Mouse (Mus musculus) heart, embryonic 16.5 days (tissue): ENCODE data around the gene Pttg1. TPM values are rescaled to one million over a fixed set of nuclear protein-coding genes. Genes with fewer than 3 reads are reported as not detected.

Experiments
- ATAC-seq: fragments of 200-750 bp; cut with Nextera tagmentation; replicated peaks from 2 replicates; pipeline ENCODE4 v1.8.0; 2017; ENCODE audit warnings: moderate number of reproducible peaks; ENCODE audit not compliant: insufficient read depth, low FRiP score; ENCODE audit errors: extremely low read depth
- H3K27ac ChIP-seq: fragments of 300-500 bp; sonication (generic); 2 replicates; pipeline ENCODE4 v1.5.1; 2014; ENCODE audit warnings: mild to moderate bottlenecking, low read length, control low read depth, moderate library complexity
- H3K27me3 ChIP-seq: fragments of 300-500 bp; sonication (generic); 2 replicates; pipeline ENCODE4 v1.6.1; 2014; ENCODE audit warnings: low read length, mixed read lengths; ENCODE audit not compliant: control insufficient read depth, insufficient read depth
- H3K36me3 ChIP-seq: fragments of 300-500 bp; sonication (generic); 2 replicates; pipeline ENCODE4 v1.6.1; 2014; ENCODE audit not compliant: control insufficient read depth, insufficient read depth
- H3K4me1 ChIP-seq: fragments of 300-500 bp; sonication (generic); 2 replicates; pipeline ENCODE4 v1.6.1; 2014; ENCODE audit warnings: low read length, mixed read lengths; ENCODE audit not compliant: control insufficient read depth, insufficient read depth
- H3K4me2 ChIP-seq: fragments of 300-500 bp; sonication (generic); 2 replicates; pipeline ENCODE4 v1.6.1; 2014; ENCODE audit warnings: low read depth, mild to moderate bottlenecking, control low read depth, low read length
- H3K4me3 ChIP-seq: fragments of 300-500 bp; sonication (generic); 2 replicates; pipeline ENCODE4 v1.5.1; 2014; ENCODE audit warnings: mild to moderate bottlenecking, control low read depth, low read length
- H3K9ac ChIP-seq: fragments of 300-500 bp; sonication (generic); 2 replicates; pipeline ENCODE4 v1.6.1; 2014; ENCODE audit warnings: low read length, control low read depth
- H3K9me3 ChIP-seq: fragments of 300-500 bp; sonication (generic); replicated peaks from 2 replicates; pipeline ENCODE4 v1.6.1; 2016; ENCODE audit warnings: low read length; ENCODE audit not compliant: control insufficient read depth
- WGBS: fragments of 180-500 bp; shearing (Covaris S2); extraction: QIAGEN DNeasy Blood & Tissue Kit; methylation state at CpG from one replicate; pipeline ENCODE4 v1.1.7; 2014; 5-methylcytosine and 5-hydroxymethylcytosine counted together
- polyA plus RNA-seq: library from polyadenylated mRNA; unstranded; fragments of >200 nt; fragmentation: Nextera tagmentation; extraction: Ambion mirVana; gene quantifications from 2 replicates; pipeline ENCODE4 v1.2.1, GENCODE M21; 2015

Gene Pttg1
- polyA plus RNA-seq, 1 experiment from 2014 or later = 121 TPM

DNA sequence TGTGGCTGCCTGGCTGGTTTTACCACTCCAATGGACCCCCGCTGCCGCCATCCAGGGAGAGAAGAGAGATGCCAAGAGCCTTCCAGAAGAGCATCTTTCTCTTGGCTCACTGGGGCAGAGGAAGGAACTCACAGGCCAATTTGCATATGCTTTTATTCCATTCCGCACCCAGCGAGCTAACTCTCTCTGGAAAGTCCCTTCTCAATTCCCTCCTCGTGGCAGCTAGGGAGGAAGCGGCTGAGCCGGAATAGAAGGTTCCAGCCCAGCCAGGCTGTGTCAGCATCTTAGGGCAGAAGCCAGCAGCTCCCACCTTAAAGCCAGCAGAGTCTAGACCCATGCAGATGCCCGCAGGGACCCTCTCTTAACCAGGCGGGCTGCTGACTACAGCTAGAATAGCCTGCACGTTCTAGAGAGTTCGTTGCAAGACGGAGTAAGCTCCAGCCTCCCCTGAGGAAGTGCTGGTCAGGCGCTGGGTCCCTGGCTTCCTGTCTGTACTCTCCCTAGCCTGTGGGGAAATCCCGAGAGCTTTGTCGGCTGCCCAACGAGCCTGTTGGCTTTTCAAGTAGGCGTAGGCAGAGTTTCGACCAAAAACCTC lies 40.9 kb downstream of the Pttg1 start:
- peak overlapping the region; percentile 54 for H3K4me3 ChIP-seq
- no peaks in the 10 kb centered on the region for H3K9me3 ChIP-seq
- no peaks in the 10 kb centered on the region for H3K36me3 ChIP-seq
- WGBS = under 1% methylated on average over 18 of the region's 18 CpGs
- ATAC-seq = peak; percentile 78
- H3K4me1 ChIP-seq = peaks cover 8% of the 10 kb centered on the region; the same call in 1 of the 2 replicates
- peak overlapping the region; percentile 72 for H3K9ac ChIP-seq
- no peaks in the 10 kb centered on the region for H3K27me3 ChIP-seq
- peak overlapping the region; percentile 81 for H3K27ac ChIP-seq
- H3K4me2 ChIP-seq = peak overlapping the region; percentile 86

DNA sequence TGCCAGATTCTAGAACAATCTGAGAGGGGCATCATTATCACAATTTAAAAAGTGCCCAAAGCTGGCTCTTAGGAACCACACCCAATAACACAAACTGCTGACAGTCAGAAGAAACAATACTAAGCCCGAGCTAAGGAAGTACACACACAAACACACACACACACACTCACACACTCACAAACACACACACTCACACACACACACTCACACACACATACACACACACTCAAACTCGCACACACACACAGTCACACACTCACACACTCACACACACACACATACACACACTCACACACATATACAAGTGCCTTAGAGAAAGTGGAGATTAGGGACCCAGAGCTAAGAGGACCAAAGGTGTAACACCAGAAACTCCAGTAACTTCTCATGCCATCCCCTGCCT lies 42.5 kb downstream of the Pttg1 start:
- no peak overlapping the region for H3K9ac ChIP-seq
- H3K4me1 ChIP-seq = peaks cover 8% of the 10 kb centered on the region; the same call in 1 of the 2 replicates
- H3K9me3 ChIP-seq = no peaks in the 10 kb centered on the region
- H3K4me2 ChIP-seq = no peak overlapping the region
- no peak overlapping the region for H3K4me3 ChIP-seq
- H3K27ac ChIP-seq = no peak overlapping the region
- H3K36me3 ChIP-seq = no peaks in the 10 kb centered on the region
- H3K27me3 ChIP-seq = no peaks in the 10 kb centered on the region
- ATAC-seq = no peak
- 78% methylated on average over 2 of the region's 2 CpGs for WGBS

DNA sequence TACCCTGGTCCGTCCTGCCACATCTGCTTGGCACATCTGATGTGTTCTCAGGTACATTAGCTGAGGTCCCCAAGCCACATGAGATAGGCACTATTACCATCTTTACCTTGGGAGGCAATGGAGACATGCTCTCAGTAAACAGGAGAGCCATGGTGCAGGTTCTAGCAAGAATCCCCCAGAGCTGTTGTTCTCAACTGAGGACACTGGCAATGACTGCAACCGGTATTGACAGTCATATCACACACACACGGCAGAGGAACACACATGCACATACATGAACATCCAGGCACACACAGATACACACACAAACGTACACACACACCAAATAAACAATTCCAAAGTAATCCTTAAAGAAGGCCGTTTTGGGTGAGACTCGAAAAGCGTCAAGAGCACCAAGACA lies 45.1 kb downstream of the Pttg1 start:
- Histone ChIP-seq H3K4me2 (no peak overlapping the region), H3K27me3 (no peaks in the 10 kb centered on the region), H3K36me3 (no peaks in the 10 kb centered on the region), H3K9ac (no peak overlapping the region), H3K4me1 (peaks cover 5% of the 10 kb centered on the region; the same call in 1 of the 2 replicates), H3K9me3 (no peaks in the 10 kb centered on the region), H3K27ac (no peak overlapping the region), H3K4me3 (no peak overlapping the region)
- 82% methylated on average over 7 of the region's 7 CpGs for WGBS
- no peak for ATAC-seq

DNA sequence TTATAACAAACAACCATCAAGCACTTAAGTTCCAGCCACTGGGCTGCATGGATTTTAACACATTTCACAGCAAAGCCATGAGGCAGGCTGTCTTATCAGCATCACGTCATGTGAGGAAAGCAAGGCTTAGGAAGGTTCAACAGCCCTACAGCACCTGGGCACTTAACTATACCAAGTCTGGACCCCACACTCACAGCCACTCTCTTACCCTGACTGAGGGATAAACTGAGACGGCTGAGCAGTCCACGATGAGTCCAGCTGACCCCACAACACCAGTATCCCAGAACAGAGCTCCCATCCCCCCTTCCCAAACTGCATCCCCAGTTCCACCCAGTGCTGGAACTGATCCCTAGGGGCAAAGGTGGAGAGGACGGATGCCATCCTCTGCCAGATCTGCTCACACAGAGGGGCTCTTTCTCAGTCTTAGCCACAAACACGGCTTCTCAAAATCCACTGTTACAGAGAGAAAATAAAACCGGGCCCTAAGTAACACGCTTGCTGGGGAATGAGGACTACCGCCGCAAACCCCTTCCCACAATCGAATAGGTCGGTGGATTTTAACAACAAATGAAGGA lies 46.1 kb downstream of the Pttg1 start:
- 73% methylated on average over 11 of the region's 11 CpGs for WGBS
- Histone ChIP-seq H3K4me2 (no peak overlapping the region), H3K4me1 (peaks cover 2% of the 10 kb centered on the region; the same call in 1 of the 2 replicates), H3K27me3 (no peaks in the 10 kb centered on the region), H3K9me3 (no peaks in the 10 kb centered on the region), H3K36me3 (no peaks in the 10 kb centered on the region), H3K27ac (no peak overlapping the region), H3K4me3 (no peak overlapping the region), H3K9ac (no peak overlapping the region)
- ATAC-seq = no peak

DNA sequence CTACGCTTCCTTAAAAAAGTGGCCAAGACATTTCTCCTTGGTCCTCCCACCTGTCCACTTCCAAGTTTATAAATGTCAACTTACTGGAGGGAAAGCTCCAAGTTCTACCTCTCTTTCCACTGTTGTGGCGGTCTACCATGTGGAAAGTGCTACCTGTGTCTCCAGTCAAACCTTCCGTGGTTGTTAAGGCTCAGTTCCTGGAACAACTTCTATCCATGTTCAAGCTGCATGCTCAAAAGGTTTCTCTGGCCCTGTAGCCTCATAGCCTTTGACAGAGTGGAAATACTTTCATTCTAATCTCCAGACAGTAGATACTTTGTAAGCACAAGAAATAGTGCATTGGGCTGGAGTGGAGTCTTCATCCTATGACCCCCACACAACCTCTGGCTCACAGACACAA lies 46.6 kb downstream of the Pttg1 start:
- H3K4me2 ChIP-seq = no peak overlapping the region
- no peak overlapping the region for H3K9ac ChIP-seq
- no peaks in the 10 kb centered on the region for H3K36me3 ChIP-seq
- WGBS = 84% methylated on average over 3 of the region's 3 CpGs
- no peak for ATAC-seq
- H3K4me3 ChIP-seq = no peak overlapping the region
- no peak overlapping the region for H3K27ac ChIP-seq
- H3K27me3 ChIP-seq = no peaks in the 10 kb centered on the region
- H3K4me1 ChIP-seq = no peaks in the 10 kb centered on the region
- H3K9me3 ChIP-seq = no peaks in the 10 kb centered on the region

DNA sequence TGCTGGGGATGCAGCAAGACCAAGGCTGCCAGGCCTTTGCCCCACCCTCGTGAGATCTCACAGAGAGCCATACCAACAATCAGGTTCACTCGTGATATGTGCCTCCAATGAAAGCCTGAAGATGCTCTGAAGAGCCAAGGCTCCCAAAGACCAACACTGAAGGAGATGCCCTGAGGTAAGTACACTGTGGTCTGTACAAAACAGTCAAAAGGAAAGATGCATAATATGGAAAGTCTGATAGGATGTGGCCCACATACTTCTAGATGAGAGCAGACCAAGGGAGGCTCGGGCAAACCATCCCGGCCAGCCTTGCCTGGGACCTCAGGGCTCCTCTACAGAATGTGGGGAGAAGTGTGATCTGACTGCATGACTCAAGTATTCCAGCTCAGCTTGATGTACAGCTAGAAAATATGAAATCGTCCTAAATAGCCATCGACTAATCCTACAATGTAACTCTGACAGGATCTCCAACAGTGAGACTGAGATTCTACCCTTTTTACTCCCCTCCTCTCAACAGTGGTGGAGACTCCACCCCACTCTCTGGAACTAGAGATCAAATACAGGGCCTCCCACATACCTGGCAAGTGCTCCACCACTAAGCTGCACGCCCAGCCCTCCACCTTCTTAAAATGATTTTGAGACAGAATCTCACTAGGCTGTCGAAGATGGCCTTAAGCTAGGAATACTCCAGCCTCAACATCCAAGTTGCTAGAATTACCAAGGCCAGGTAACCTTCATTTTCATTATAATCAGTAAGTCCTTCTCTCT lies 48.8 kb downstream of the Pttg1 start:
- no peak overlapping the region for H3K4me2 ChIP-seq
- no peak overlapping the region for H3K27ac ChIP-seq
- ATAC-seq = no peak
- no peaks in the 10 kb centered on the region for H3K36me3 ChIP-seq
- H3K4me1 ChIP-seq = no peaks in the 10 kb centered on the region
- no peak overlapping the region for H3K9ac ChIP-seq
- H3K27me3 ChIP-seq = no peaks in the 10 kb centered on the region
- WGBS = 81% methylated on average over 8 of the region's 8 CpGs
- H3K4me3 ChIP-seq = no peak overlapping the region
- H3K9me3 ChIP-seq = no peaks in the 10 kb centered on the region

DNA sequence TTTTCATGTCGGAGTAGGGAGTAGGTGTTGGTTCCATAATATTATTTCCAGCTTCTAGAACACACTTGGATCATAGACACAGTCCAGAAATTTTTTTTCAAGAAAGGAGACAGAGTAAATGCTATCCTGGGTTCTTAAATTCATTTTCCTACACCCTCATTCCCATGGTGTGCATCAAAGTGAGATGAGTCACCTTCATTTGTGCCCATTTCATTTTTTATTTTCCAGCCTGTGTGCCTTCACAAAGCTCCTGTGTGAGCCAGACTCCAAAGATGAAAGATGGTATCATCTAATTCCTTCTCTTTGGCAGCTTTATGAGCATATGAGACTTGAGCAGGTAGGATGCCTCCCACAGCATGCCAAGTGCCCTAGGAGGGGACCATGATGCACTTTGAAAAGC lies 49.5 kb downstream of the Pttg1 start:
- no peak for ATAC-seq
- Histone ChIP-seq H3K4me1 (no peaks in the 10 kb centered on the region), H3K36me3 (no peaks in the 10 kb centered on the region), H3K4me3 (no peak overlapping the region), H3K27ac (no peak overlapping the region), H3K27me3 (no peaks in the 10 kb centered on the region), H3K9ac (no peak overlapping the region), H3K4me2 (no peak overlapping the region), H3K9me3 (no peaks in the 10 kb centered on the region)
- WGBS = 78% methylated on average over 1 of the region's 1 CpGs

DNA sequence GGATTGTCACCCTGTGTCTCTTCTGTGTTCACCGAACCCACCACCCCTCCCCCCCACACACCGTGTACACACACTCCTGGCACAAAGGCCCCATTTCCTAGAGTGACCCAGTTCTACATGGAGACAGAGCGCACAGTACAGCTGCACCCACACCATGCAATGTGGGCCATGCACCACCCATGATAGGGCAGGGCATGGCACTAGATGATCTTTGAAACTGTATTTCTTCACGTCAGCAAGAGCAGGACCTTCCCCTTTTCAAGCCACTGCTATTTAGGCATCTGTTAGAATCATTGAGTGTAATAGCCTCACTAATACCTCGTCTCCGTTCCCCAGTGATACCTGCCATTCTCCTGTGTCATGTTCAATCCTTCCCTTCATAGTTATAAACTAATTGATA lies 51.1 kb downstream of the Pttg1 start:
- Histone ChIP-seq H3K4me3 (no peak overlapping the region), H3K9me3 (no peaks in the 10 kb centered on the region), H3K27me3 (no peaks in the 10 kb centered on the region), H3K4me1 (no peaks in the 10 kb centered on the region), H3K27ac (no peak overlapping the region), H3K4me2 (no peak overlapping the region), H3K36me3 (no peaks in the 10 kb centered on the region), H3K9ac (no peak overlapping the region)
- 87% methylated on average over 6 of the region's 6 CpGs for WGBS
- no peak for ATAC-seq

DNA sequence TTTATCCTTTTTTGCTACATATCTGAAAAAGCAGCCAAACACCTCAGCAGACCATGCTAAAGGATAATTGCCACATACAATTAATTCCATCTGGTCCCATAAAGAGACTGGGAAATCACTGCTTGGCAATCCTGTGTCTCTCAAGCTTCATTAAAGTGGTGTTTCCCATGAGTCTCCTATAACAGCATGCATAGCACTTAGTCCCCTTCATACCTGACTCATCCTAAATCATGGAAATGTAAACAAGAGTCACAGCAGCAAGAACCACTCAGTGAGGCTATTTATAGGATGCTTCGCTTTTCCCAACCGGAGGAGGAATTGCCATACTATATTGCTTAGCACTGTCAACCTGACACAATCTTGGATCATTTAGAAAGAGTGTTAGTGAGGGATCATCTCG lies 52.7 kb downstream of the Pttg1 start:
- H3K27me3 ChIP-seq = no peaks in the 10 kb centered on the region
- no peaks in the 10 kb centered on the region for H3K9me3 ChIP-seq
- H3K36me3 ChIP-seq = no peaks in the 10 kb centered on the region
- H3K9ac ChIP-seq = no peak overlapping the region
- no peak for ATAC-seq
- 75% methylated on average over 3 of the region's 3 CpGs for WGBS
- H3K4me3 ChIP-seq = no peak overlapping the region
- no peak overlapping the region for H3K27ac ChIP-seq
- no peak overlapping the region for H3K4me2 ChIP-seq
- no peaks in the 10 kb centered on the region for H3K4me1 ChIP-seq
